Mouse (Mus musculus): Measurements from ENCODE around the gene Vsig2.

Gene Vsig2
- long read RNA-seq, experiment 1, result 0 reads
- long read RNA-seq, experiment 2, partial matches to known transcripts, result 1 of 1 reads
- long read RNA-seq, experiment 2, other reads (novel, unspliced or antisense), result 0 of 1 reads

- intact Hi-C loops (cut with DNase I), result loop anchor here (10.0 kb wide), 1 partner anchor 105 kb away; the partner anchor contains the start of gene Robo3
Observed at GRCm38 (mm10) chr9:37539170-37540025, at the start of gene Vsig2. TSS of gene Vsig2 (plus strand) at chr9:37539255.

GRCm38 (mm10) chr9:37489446-37490120 lies 49.5 kb upstream of the Vsig2 start:
- intact Hi-C loops (cut with DNase I), result no loop called here

GRCm38 (mm10) chr9:37495761-37496160 lies 43.3 kb upstream of the Vsig2 start:
- intact Hi-C loops (cut with DNase I), result no loop called here

GRCm38 (mm10) chr9:37496325-37496724 lies 42.7 kb upstream of the Vsig2 start:
- intact Hi-C loops (cut with DNase I), result no loop called here

GRCm38 (mm10) chr9:37500201-37500600 lies 38.9 kb upstream of the Vsig2 start:
- intact Hi-C loops (cut with DNase I), result no loop called here

GRCm38 (mm10) chr9:37501170-37501569 lies 37.9 kb upstream of the Vsig2 start:
- intact Hi-C loops (cut with DNase I), result no loop called here

- intact Hi-C loops (cut with DNase I), result no loop called here
Observed at GRCm38 (mm10) chr9:37504348-37504747, 34.7 kb upstream of the Vsig2 start.

- intact Hi-C loops (cut with DNase I), result no loop called here
Observed at GRCm38 (mm10) chr9:37506023-37506422, 33.0 kb upstream of the Vsig2 start.

GRCm38 (mm10) chr9:37512097-37512496 lies 27.0 kb upstream of the Vsig2 start:
- intact Hi-C loops (cut with DNase I), result no loop called here

GRCm38 (mm10) chr9:37514456-37514855 lies 24.6 kb upstream of the Vsig2 start:
- intact Hi-C loops (cut with DNase I), result no loop called here

- intact Hi-C loops (cut with DNase I), result no loop called here
Observed at GRCm38 (mm10) chr9:37517467-37517866, 21.6 kb upstream of the Vsig2 start.

- intact Hi-C loops (cut with DNase I), result no loop called here
Observed at GRCm38 (mm10) chr9:37518991-37519390, 20.1 kb upstream of the Vsig2 start.

GRCm38 (mm10) chr9:37519995-37520394 lies 19.1 kb upstream of the Vsig2 start:
- intact Hi-C loops (cut with DNase I), result no loop called here

GRCm38 (mm10) chr9:37525461-37525860 lies 13.6 kb upstream of the Vsig2 start:
- intact Hi-C loops (cut with DNase I), result no loop called here

- intact Hi-C loops (cut with DNase I), result no loop called here
Observed at GRCm38 (mm10) chr9:37526443-37527395, 12.3 kb upstream of the Vsig2 start.

- intact Hi-C loops (cut with DNase I), result no loop called here
Observed at GRCm38 (mm10) chr9:37527396-37528224, 11.4 kb upstream of the Vsig2 start, which contains the start of gene Esam. TSS of gene Esam (plus strand) at chr9:37528078.

- intact Hi-C loops (cut with DNase I), result no loop called here
Observed at GRCm38 (mm10) chr9:37528225-37528970, 10.7 kb upstream of the Vsig2 start.

- intact Hi-C loops (cut with DNase I), result no loop called here
Observed at GRCm38 (mm10) chr9:37530031-37530887, 8.8 kb upstream of the Vsig2 start.

Measured in adrenal gland (tissue).